Mouse (Mus musculus): ENCODE measurements around the gene Ccdc187.

Gene Ccdc187

DNA sequence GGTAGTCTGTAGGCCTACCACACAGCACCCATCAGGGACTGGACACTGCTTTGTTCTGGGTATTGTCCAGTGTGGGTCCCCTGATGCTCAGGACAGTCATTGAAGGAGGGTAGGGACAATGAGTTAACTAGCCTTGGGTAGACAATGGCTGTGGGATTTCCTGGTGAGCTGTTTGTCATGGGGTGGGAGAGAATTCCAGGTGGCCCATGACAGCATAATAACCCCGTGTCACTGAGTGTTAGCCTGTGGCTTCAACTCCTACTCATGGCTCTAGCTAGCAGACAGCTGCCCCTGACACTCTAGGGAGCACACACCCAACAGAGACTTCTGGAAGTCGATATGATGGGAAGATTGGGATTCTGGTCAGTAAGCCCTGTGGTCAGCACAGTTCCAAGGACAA lies at the start of gene Ccdc187:
TSS of gene Ccdc187 (minus strand) at position 101 of the 400 bp plus-strand sequence.
- no peak for DNase-seq (ENCODE audit: low read depth, low spot score)

DNA sequence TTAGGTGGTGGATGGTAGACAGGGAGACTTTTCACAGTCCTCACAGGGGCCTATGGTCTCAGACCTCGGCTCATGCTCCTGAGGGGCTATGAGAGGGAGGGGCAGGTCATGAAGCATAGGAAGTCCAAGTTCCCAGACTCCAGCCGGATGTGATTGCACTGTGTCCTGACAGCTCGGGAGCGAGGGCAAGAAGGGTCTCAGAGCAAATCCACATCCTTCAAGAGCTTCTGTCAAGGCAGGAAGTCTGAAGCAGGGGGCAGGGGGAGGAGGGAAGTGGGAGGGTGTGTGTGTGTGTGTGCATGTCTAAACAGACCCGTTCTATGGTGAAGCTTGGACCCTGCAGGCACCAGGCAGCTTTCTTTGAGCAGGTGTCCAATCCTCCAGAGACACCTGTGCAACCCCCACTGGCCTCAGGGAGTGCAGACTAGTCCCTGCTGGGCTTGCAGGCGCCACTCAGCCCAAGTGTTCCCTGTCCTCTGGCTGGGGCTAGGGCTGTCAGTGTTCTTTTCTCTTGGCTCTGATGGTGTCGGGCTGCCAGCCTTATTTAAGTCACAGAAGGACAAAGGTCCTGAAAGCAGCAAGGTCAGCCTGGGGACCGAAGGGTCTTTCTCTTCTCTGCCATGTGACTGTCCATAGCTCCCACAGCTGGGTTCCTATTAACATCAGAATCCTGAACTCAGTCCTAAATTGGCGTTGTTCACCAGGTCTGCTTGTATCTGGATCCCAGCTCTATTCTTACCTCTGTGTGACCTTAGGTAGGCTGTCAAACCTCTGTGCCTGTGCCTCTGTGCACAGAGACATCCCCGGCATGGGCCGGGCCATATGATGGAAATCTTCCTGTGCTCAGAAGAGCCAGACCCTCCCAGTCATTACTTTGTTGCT lies 48.5 kb upstream of the Ccdc187 start:
- DNase-seq (ENCODE audit: low read depth, low spot score) = no peak

DNA sequence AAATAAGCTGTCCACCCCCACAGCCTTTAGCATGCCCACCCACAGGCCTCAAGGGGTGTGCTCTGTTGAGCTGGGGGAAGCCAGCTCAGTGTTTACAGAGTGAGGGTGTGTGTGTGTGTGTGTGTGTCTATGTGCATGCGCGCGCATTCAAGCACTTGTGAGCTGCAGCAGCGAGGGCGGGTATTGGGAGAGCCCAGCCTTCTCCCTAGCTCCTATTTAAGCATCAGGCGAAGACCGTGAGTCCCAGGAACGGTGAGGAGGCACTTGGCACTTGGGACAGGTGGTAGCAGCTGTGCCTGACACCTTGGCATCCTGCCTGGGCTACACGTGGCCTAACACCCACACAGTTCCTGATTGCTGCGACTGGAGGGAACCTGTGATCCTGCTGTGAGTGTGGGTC lies 47.7 kb upstream of the Ccdc187 start:
- no peak for DNase-seq (ENCODE audit: low read depth, low spot score)

DNA sequence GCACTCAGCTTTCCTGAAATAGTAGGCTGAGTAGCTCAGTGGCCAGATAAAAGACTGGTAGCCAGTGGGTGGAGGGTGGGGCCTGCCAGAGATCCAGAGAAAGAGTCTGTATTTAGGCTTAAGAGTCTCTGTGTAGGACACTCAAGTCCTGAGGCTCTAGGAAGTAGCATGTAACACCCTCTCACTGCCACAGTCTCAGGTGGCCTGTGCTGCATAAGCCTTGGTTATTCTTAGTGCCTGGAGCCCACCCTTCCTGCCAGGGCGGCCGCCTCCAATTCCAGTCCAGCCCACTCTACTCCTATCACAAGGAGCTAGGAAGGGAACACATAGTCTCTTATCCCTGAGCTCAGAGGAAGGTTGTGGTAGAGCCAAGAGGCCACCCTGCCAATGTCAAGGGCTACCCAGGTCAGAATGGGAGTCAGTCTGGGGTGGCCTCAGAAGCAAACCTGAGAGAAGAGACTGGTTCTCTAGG lies 47.2 kb upstream of the Ccdc187 start:
- no peak for DNase-seq (ENCODE audit: low read depth, low spot score)

DNA sequence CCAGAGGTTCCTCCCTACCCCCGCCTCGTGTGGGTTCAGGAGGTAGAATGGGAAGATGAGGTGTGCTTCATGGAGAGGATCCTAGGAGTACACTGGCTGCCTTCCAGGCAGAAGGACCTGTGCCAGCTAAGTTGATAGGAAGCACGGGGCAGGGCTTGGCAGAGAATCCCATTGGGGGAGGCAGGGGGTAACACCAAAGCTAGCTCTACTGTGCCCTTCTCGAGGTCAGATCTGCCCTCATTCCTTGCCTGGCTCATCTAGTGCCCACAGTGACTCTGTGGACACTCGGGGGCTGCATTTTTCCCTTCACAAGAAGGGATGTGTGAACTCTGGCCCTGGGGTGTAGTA lies 44.8 kb upstream of the Ccdc187 start:
- DNase-seq (ENCODE audit: low read depth, low spot score) = no peak

DNA sequence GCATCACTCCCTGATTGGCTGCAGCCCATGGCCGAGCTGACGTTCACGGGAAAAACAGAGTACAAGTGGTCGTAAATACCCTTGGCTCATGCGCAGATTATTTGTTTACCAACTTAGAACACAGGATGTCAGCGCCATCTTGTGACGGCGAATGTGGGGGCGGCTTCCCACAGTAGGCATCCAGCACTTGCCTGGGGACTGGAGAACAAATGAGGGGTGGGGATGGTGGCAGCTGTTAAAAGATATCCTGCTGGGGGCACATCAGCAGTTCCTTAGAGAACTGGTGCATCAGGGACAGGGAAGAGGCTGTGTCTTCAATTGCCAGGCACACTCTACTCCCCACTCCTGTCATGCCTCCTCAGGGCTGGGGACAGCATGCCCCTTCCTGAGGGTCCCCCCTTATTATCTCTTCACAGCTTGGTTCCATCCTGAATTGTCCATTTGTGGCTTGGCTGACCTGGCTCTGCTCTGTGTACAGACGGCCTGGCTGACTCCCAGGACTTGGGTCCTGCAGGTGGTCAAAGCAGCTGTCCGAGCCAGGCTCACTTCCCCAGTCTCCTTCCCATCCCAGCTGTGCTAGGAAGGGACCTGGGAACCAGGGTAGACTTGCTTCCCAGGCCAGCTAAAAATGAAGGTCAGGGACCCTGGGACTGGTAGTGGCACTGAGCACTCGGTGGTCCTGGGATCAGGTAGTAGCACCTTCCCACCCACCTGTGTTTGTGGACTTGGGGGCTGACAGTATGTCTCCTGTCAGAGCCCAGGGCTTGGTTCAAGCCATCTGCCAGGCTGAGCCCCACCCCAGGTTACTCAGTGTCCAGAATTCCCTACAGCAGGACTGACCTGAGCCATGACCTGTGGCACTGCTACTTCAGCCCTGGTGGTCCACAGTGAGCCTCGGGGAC lies 44.2 kb upstream of the Ccdc187 start:
- no peak for DNase-seq (ENCODE audit: low read depth, low spot score)

DNA sequence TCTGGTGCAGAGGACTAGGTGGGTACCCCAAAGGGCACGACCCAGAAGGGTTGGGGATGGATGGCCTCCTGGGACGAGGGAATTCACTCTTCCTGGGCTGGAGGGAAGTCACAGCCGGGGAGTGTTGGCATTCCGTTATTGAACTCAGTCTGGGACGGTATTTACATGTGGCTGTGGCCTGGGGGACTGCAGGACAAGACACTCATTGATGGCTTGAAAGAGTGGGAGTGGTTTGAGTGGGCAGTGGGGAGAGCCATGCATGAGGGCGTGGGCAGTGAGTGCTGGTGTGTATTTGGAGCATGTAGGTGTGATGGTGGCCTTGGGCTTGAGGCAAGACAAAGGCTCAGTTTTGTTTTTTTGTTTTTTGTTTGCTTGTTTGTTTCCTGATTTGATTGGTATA lies 36.3 kb upstream of the Ccdc187 start:
- DNase-seq (ENCODE audit: low read depth, low spot score) = no peak

DNA sequence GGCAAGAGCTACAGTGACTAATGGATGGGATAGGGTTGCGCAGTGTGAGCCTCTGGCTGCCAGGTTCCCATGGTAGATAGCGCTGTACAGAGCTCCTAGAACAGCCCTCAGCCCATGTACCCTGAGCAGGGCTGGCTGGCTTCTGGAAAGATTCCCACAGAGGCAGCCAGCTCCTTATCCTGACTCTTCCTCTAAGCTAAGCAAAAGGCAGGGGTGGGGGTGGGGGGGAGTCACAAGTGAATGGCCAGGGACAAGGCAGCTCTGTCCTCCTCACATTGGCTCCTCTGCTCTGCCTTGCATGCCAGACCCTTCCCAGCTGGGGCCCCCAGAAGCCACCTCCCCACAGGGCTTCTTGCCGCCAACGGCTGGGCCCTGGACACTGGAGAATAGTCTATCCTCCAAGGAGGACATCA lies 35.7 kb upstream of the Ccdc187 start:
- no peak for DNase-seq (ENCODE audit: low read depth, low spot score)

DNA sequence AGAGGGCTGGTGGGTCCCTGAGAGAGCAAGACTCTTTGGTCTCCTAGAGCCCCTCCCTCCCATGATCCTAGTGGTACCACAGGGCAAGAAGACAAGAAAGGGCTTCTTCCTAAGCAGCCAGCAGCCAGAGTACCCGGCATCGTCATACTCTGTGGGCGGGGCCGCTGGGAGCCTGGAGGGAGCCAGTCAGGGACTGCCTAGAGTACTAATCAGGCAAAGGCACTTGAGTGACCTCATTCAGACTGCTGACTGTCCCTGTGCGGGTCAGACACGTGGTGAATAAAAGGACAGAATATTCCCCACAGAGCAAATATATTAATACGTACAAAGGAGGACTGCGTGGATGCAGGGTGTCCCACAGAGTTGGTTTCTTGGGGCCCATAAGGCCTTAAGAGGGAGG lies 35.0 kb upstream of the Ccdc187 start:
- no peak for DNase-seq (ENCODE audit: low read depth, low spot score)

DNA sequence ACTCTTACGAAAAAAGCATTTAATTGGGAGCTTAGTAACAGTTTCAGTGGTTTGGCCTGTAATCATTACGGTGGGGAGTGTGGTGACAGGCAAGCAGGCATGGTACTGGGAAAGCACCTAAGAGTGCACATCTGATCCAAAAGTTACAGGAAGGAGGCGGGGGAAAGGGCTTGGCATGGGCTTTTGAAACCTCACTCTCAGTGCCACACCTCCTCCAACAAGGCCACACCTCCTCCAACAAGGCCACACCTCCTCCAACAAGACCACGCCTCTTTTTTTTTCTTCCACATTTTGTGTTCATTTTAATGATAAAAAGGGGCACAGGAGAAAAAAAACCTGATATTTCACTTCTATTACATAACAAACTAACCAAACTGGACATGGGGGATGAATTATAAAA lies 33.5 kb upstream of the Ccdc187 start:
- DNase-seq (ENCODE audit: low read depth, low spot score) = no peak

DNA sequence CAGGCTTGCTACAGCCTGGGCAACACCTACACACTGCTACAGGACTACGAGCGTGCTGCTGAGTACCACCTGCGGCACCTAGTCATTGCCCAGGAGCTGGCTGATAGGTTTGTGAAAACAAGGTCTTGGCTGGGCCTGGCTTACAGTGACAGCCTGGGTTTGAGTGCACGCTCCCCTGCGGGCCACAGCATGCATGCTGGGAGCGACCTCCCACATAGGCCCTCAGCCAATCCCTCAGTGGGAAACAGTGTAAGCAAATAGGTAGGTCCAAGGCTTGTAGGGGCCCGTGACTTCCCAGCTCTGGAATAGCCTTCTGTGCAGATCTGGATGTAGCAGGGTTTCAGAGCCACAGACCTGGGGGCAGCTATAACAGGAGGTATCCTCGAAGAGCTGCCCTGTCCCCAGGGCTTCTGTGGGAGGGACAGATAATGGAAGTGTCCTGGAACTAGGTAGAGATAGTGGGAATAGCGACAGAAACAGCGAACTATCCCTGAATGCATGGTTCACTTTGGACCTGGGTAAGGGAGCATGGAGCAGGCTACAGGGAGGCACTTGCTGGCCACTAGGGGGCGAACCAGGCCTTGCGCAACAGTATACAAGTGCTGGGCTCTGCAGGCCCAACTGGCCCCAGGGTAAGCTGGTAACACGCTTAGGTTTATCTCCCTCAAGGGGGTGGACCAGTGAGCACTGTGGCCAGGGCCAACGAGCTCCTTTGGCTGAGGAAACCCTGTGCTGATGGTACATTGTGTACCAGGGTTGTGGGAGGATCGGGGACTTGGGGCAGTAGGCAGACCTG lies 31.2 kb upstream of the Ccdc187 start:
- DNase-seq (ENCODE audit: low read depth, low spot score) = peak; percentile 75

DNA sequence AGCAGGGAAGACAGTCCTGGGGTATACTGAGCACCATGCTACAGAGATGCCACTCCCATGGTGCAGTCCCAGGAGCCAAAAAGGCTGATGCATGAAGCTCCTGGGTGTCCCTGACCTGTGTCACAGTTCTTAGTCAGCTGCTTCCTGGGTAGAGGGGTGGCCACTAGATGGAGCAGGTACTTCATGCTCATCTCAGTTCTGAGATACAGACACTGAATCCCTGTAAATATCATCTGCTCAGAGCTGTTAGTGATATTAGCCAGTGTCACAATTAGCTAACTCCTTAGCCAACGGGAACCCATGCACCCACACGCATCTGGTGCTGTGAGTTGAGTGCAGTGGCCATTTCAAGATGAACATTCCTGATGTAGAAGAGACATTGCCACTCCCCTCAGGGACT lies 30.6 kb upstream of the Ccdc187 start:
- DNase-seq (ENCODE audit: low read depth, low spot score) = no peak

DNA sequence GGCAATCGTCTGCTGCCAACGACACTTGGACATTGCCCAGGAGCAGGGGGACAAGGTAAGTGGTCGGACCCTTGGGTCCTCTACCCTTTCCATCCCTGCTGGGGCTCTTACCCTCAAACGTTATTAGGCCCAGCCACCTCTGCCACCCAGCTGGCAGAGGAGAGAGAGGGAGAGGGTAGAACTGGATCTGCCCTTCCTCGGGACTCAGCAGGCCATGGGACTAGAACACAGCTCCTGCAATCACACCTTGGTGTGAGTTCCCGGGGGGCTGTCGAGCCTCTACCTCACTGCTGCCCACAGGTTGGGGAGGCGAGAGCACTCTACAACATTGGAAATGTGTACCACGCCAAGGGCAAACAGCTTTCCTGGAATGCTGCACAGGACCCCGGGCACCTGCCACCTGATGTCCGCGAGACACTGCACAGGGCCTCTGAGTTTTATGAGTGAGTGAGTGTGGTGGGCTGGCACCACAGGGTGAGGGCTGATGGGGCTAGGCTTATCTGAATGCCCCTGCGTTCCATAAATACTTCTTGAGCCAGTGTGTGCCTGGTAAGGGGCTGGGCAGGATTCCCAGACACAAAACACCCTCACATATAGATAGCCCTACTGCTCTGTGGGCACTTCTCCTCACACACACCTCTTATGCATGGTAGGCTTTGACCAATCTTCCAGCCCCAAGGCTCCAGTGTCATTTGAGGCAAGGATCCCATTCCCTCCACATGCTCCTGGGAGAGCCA lies 29.4 kb upstream of the Ccdc187 start:
- no peak for DNase-seq (ENCODE audit: low read depth, low spot score)

DNA sequence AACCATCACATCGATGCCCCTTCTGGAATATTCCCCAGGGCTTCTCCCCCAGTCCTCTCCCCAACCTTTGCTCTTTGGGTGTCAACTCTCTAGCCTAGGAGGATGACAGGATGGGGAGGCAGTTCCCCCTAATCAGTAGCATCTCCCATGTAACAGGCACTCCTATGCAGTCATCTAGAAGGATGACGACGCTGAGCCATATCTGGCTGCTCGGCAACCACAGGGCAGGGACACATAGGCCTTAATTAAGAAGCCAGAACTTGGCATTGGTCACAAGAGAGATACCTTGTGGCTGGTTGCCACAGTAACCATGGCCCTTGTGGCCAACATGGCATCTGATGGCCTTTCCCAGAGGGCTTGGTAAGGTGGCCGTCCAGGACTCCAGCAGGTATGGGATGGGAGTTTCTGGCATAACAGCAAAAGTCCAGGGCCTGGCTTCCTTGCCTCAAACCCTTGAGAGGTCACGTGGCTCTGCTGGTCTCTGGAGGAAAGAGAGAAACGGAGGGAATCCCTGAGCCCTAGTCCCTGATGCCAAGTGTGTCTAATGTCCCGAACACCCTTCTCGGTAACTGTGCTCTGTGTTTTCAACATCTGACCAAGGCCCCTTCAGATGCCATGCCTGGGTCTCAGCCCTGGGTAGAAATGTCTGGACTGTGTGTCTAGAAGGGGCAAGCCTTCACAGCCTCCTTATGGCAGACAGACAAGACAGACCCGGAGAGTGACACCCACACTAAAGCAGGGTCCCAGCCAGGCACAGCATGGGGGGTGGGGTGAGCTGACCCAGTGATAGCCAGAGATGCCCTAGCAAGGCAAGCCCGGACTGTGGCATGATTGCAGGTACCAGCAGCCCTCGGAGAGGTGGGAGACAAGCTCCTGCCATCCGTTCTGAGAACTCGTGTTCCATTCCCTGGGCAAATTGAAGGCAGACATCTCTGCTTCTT lies 26.2 kb upstream of the Ccdc187 start:
- no peak for DNase-seq (ENCODE audit: low read depth, low spot score)

DNA sequence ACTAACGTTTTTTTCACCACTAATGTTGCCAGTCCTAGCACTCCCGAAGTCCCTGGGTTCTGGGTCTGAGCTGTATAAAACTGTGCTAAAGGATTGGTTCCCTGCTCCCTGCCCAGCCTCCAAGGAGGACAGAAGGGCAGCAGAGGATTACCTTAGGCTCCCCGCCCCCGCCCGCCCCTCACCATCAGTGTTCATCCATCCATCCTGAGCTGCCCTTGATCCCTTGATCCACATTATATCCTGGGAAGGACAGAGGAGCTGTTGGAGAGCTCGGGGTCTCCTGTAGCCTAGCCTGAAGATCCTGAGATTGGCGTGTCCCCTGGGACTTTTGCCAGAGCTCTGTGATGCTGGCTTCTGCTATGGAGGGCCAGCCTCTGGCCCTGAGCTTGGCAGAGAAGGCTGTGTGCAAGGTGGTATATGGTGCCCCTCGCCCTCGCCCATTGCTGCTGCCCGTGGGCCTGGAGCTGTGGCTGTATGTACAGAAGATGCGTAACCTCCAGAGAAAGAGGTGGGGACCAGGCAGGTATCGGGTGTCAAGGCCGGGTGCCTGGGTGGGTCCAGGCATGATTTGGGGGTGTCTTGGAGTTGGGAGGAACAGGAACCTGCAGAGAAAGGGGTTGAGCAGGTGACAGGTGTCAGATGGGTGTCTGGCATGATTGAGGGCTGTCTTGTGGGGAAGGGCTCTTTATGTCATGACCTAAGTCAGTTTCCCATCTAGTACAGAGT lies 25.3 kb upstream of the Ccdc187 start:
- DNase-seq (ENCODE audit: low read depth, low spot score) = peak; percentile 56

DNA sequence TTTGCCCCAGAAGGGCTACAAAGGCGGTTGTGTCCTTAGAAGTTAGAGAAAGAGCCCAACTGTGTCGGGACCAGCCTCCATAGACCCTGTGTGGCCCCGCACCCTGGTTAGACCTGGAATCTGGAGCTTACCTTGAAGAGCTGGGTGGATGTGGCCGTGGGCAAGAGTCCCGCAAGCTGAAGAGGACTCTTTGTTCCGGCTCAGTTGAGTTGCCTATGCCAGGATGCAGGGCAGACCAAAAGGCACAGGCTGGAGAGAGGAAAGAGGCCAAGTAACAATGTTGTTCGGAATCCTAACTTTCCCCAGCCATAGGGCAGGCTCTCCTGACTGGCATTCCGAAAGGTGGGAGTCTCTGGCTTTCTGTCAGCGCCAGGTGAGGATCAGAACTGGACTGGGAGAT lies 24.8 kb upstream of the Ccdc187 start:
- DNase-seq (ENCODE audit: low read depth, low spot score) = no peak

DNA sequence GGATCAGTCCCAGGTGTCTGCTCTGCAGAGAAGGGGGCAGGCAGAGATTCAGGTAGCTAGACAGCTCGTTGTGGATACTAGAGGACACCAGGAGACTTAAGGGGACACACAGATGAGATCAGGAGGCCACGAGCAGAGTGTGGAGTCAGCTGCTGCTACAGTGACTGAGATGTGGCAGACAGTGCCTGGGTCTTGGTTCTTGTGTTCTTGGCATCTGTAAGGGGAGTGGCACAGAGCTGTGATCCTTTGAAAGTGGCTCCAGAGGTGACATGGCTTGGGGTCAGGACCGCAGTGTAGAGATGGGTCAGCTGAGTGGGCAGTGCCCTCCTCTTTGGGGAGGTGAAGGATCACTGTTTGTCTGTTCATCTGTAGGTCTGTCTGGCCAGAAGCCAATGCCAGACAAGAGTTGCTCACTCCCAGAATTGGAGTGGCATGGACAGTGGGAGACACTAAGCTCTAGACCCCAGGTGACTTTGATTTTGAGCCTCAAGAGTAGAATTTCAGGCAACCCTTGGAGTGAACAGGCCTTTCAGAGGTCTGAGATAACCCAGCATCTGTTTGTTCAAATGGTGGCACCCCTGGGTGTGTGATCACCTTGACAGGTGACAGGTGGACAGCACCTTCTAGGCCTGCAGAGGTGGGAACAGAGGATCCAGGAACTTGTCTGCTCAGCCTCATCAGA lies 23.8 kb upstream of the Ccdc187 start:
- DNase-seq (ENCODE audit: low read depth, low spot score) = no peak

DNA sequence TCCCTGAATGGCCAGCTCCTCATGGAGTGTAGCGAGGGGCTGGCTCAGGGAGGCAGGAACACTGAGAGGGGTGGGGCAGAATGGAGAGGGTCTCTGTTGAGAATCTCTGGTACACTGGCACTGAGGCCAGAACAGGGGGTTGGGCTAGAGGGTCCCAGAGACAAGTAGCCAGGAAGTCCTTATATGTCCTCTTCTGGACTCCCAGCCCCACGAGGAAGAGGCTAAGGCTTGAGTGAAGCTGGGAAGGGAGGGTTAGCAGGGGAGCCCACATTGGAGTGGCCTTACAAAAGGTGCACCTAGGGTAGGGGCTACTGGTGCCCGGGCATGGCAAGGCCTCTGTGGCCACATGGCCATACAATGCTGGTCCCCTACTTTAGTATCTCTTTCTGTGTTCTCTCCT lies 23.0 kb upstream of the Ccdc187 start:
- no peak for DNase-seq (ENCODE audit: low read depth, low spot score)
